Mouse (Mus musculus) liver, embryonic 12.5 days (tissue): ENCODE results near the gene Rasa3. TPM values are rescaled to one million over a fixed set of nuclear protein-coding genes. Genes with fewer than 3 reads are reported as not detected.

Source experiments
- ATAC-seq: fragments of 200-750 bp; cut with Nextera tagmentation; 2 replicates; pipeline ENCODE4 v1.8.0; 2017; ENCODE audit warnings: moderate number of reproducible peaks, mild to moderate bottlenecking, moderate library complexity
- H3K27ac ChIP-seq: fragments of 300-500 bp; sonication (generic); 2 replicates; pipeline ENCODE4 v1.5.1; 2016; ENCODE audit warnings: mild to moderate bottlenecking
- H3K27me3 ChIP-seq: fragments of 300-500 bp; sonication (generic); replicated peaks from 2 replicates; pipeline ENCODE4 v1.6.1; 2016; ENCODE audit warnings: mild to moderate bottlenecking, moderate library complexity
- H3K36me3 ChIP-seq: fragments of 300-500 bp; sonication (generic); 2 replicates; pipeline ENCODE4 v1.6.1; 2016; ENCODE audit warnings: mild to moderate bottlenecking, moderate library complexity
- H3K4me1 ChIP-seq: fragments of 300-500 bp; sonication (generic); 2 replicates; pipeline ENCODE4 v1.6.1; 2016
- H3K4me2 ChIP-seq: fragments of 300-500 bp; sonication (generic); 2 replicates; pipeline ENCODE4 v1.6.1; 2016; ENCODE audit warnings: mild to moderate bottlenecking, moderate library complexity
- H3K4me3 ChIP-seq: fragments of 300-500 bp; sonication (generic); 2 replicates; pipeline ENCODE4 v1.5.1; 2016; ENCODE audit warnings: mild to moderate bottlenecking, moderate library complexity
- H3K9ac ChIP-seq: fragments of 300-500 bp; sonication (generic); 2 replicates; pipeline ENCODE4 v1.6.1; 2016; ENCODE audit warnings: mild to moderate bottlenecking, moderate library complexity
- H3K9me3 ChIP-seq: fragments of 300-500 bp; sonication (generic); replicated peaks from 2 replicates; pipeline ENCODE4 v1.6.1; 2016; ENCODE audit warnings: mild to moderate bottlenecking, moderate library complexity
- WGBS: fragments of 180-500 bp; shearing (Covaris S2); methylation state at CpG from one replicate; pipeline ENCODE4 v1.1.7; 2016; ENCODE audit not compliant: insufficient replicate concordance; 5-methylcytosine and 5-hydroxymethylcytosine counted together
- polyA plus RNA-seq: library from polyadenylated mRNA; unstranded; fragments of >200 nt; fragmentation: Nextera tagmentation; extraction: Ambion mirVana; gene quantifications from 2 replicates; pipeline ENCODE4 v1.2.1, GENCODE M21; 2016

Rasa3 gene
- 29.2 and 30.8 TPM in 2 replicates for polyA plus RNA-seq

- H3K9ac ChIP-seq: peak within 1 kb of the TSS; percentile 80
- WGBS: under 1% methylated on average over 42 of the region's 42 CpGs
- no peaks in the 10 kb centered on the region for H3K9me3 ChIP-seq
- ATAC-seq: peak; percentile 97
- H3K36me3 ChIP-seq: no peaks in the 10 kb centered on the region
- peak within 1 kb of the TSS; percentile 76 for H3K4me3 ChIP-seq
- peak within 1 kb of the TSS; percentile 99 for H3K4me2 ChIP-seq
- peaks cover 8% of the 10 kb centered on the region; the same call in 1 of the 2 replicates for H3K27me3 ChIP-seq
- H3K27ac ChIP-seq: peak within 1 kb of the TSS; percentile 77
- H3K4me1 ChIP-seq: peaks cover 56% of the 10 kb centered on the region
These were observed at the start of gene Rasa3 for GRCm38 (mm10) chr8:13677413-13677883. Rasa3 (minus strand) TSS chr8:13677603.

- Histone ChIP-seq H3K9ac (no peak overlapping the region), H3K27ac (no peak overlapping the region), H3K4me3 (no peak overlapping the region), H3K27me3 (no peaks in the 10 kb centered on the region), H3K4me2 (no peak overlapping the region), H3K9me3 (no peaks in the 10 kb centered on the region), H3K4me1 (peaks cover 5% of the 10 kb centered on the region; the same call in 1 of the 2 replicates), H3K36me3 (no peaks in the 10 kb centered on the region)
- ATAC-seq: no peak
These were observed 48.3 kb upstream of the Rasa3 start for GRCm38 (mm10) chr8:13725722-13726121.

DNA sequence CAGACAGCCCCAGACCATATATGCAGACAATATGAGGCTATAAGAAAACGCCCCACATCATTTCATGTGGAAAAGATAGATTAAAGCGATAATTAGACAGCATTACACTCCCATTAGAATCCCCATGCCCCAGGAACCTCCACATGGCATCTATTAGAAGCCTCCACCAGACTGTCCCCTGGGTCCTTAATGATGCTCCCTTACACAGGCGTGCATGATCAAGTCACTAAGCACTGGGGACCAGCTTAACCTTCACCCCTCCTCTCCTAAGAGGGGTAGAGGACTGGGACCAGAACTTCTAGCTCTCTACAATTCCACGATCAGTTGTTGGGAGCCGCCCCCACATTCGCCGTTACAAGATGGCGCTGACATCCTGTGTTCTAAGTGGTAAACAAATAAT is 41.6 kb upstream of the Rasa3 start:
- H3K36me3 ChIP-seq: no peaks in the 10 kb centered on the region
- H3K4me1 ChIP-seq: no peaks in the 10 kb centered on the region
- WGBS: 84% methylated on average over 8 of the region's 8 CpGs
- H3K27me3 ChIP-seq: no peaks in the 10 kb centered on the region
- H3K9me3 ChIP-seq: no peaks in the 10 kb centered on the region
- no peak overlapping the region for H3K9ac ChIP-seq
- no peak overlapping the region for H3K4me2 ChIP-seq
- ATAC-seq: no peak
- no peak overlapping the region for H3K27ac ChIP-seq
- H3K4me3 ChIP-seq: no peak overlapping the region

- WGBS: 69% methylated on average over 5 of the region's 5 CpGs
- Histone ChIP-seq H3K36me3 (no peaks in the 10 kb centered on the region), H3K27ac (no peak overlapping the region), H3K4me2 (no peak overlapping the region), H3K27me3 (no peaks in the 10 kb centered on the region), H3K4me1 (no peaks in the 10 kb centered on the region), H3K9ac (no peak overlapping the region), H3K4me3 (no peak overlapping the region), H3K9me3 (no peaks in the 10 kb centered on the region)
- ATAC-seq: no peak
These were observed 31.1 kb upstream of the Rasa3 start for GRCm38 (mm10) chr8:13708514-13708913.

DNA sequence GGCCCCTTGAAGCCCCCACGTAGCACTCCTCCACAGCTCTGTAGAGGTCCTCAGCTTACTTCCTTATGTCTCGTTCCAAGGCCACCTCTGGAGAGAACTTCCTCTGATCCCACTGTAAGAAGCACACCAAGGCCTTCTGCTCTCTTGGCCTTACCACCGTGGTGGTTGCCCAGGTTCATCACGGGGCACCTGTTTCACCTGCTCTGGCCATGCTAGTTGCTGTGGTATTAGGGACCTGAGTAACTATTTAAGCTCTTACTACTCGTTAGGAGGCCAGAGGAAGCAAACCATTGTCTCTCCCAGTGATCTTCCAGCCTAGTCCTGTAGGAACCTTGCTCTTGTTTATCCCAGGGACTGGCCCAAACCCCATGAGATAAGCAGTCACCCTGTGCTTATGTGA is 29.5 kb upstream of the Rasa3 start:
- no peak overlapping the region for H3K9ac ChIP-seq

DNA sequence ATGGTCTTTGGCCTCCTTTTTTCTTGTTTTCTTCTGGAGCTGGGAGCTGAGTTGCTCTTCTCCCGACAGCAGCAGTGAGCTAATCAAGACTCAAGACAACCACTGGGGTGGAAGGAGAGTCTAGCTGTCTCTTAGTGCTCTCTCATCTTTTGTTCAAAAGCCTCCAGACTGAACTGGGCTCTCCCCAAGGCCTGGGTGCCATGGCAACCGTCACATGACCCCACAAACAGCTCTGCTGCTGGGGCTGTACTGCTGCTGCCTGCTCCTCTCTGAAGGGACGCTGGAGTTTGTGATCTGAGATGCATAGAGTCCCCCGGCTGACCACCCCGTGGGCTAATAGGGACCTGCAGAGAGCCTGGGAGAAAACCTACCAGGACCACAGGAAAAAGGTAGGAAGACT is 28.3 kb upstream of the Rasa3 start, which contains the start of gene Cfap97d2:
TSS of gene Cfap97d2 (plus strand) at position 222 of the 400 bp plus-strand sequence.
- ATAC-seq: no peak
- Histone ChIP-seq H3K27me3 (no peaks in the 10 kb centered on the region), H3K9ac (no peak within 1 kb of the TSS), H3K27ac (no peak within 1 kb of the TSS), H3K9me3 (no peaks in the 10 kb centered on the region), H3K4me3 (no peak within 1 kb of the TSS), H3K4me1 (peaks cover 13% of the 10 kb centered on the region), H3K36me3 (no peaks in the 10 kb centered on the region), H3K4me2 (no peak within 1 kb of the TSS)
- WGBS: 40% methylated on average over 5 of the region's 5 CpGs

More for the DNA sequence above, 29.5 kb upstream of the Rasa3 start:
- Histone ChIP-seq H3K4me2 (no peak overlapping the region), H3K9me3 (no peaks in the 10 kb centered on the region), H3K27ac (no peak overlapping the region), H3K4me1 (peaks cover 11% of the 10 kb centered on the region; the same call in 1 of the 2 replicates), H3K27me3 (no peaks in the 10 kb centered on the region), H3K4me3 (no peak overlapping the region), H3K36me3 (no peaks in the 10 kb centered on the region)
- WGBS: 48% methylated on average over 5 of the region's 5 CpGs
- ATAC-seq: no peak

GRCm38 (mm10) chr8:13704301-13704700 is 26.9 kb upstream of the Rasa3 start:
- Histone ChIP-seq H3K9ac (no peak overlapping the region), H3K27me3 (no peaks in the 10 kb centered on the region), H3K4me2 (no peak overlapping the region), H3K9me3 (no peaks in the 10 kb centered on the region), H3K4me3 (no peak overlapping the region), H3K36me3 (no peaks in the 10 kb centered on the region), H3K27ac (no peak overlapping the region), H3K4me1 (peaks cover 26% of the 10 kb centered on the region)
- ATAC-seq: no peak
- 70% methylated on average over 4 of the region's 4 CpGs for WGBS

GRCm38 (mm10) chr8:13703756-13704155 is 26.4 kb upstream of the Rasa3 start:
- no peak for ATAC-seq
- H3K4me3 ChIP-seq: no peak overlapping the region
- no peak overlapping the region for H3K9ac ChIP-seq
- H3K4me2 ChIP-seq: no peak overlapping the region
- no peaks in the 10 kb centered on the region for H3K9me3 ChIP-seq
- WGBS: 61% methylated on average over 6 of the region's 6 CpGs
- no peak overlapping the region for H3K27ac ChIP-seq
- H3K36me3 ChIP-seq: no peaks in the 10 kb centered on the region
- H3K27me3 ChIP-seq: no peaks in the 10 kb centered on the region
- H3K4me1 ChIP-seq: peaks cover 32% of the 10 kb centered on the region

GRCm38 (mm10) chr8:13702755-13703154 is 25.4 kb upstream of the Rasa3 start:
- no peak overlapping the region for H3K27ac ChIP-seq

GRCm38 (mm10) chr8:13699323-13699949 is 22.0 kb upstream of the Rasa3 start:
- 35% methylated on average over 5 of the region's 5 CpGs for WGBS
- H3K27ac ChIP-seq: no peak overlapping the region
- peak; percentile 51 for ATAC-seq

More at GRCm38 (mm10) chr8:13702755-13703154, 25.4 kb upstream of the Rasa3 start:
- H3K9ac ChIP-seq: no peak overlapping the region
- no peaks in the 10 kb centered on the region for H3K9me3 ChIP-seq
- WGBS: 18% methylated on average over 4 of the region's 4 CpGs
- no peak for ATAC-seq
- no peak overlapping the region for H3K4me2 ChIP-seq
- H3K4me3 ChIP-seq: no peak overlapping the region
- H3K36me3 ChIP-seq: no peaks in the 10 kb centered on the region
- H3K27me3 ChIP-seq: no peaks in the 10 kb centered on the region
- peaks cover 36% of the 10 kb centered on the region for H3K4me1 ChIP-seq

DNA sequence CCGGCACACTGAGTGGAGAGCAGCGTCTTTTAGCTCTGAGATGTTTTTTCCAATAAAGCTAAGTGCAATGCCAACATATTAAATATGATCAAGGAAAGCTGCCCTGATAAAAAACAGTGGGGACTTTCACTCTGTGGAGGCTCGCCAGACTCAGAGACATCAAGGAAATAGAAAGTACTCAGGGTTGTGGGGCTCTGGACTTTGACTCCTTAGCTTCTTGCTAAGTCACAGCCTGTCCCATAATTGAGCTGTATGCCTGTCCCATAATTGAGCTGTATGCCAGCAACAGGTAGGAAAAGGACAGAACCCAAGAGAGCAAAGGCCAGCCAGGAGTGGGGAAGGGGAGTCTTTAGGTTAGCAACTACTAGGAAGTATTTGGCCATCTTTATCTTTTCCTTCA is 20.9 kb upstream of the Rasa3 start:
- Histone ChIP-seq H3K27ac (no peak overlapping the region), H3K9ac (no peak overlapping the region), H3K36me3 (no peaks in the 10 kb centered on the region), H3K9me3 (no peaks in the 10 kb centered on the region), H3K4me2 (no peak overlapping the region), H3K4me3 (no peak overlapping the region), H3K4me1 (peaks cover 36% of the 10 kb centered on the region), H3K27me3 (no peaks in the 10 kb centered on the region)
- no peak for ATAC-seq
- WGBS: 67% methylated on average over 3 of the region's 3 CpGs

More at GRCm38 (mm10) chr8:13699323-13699949, 22.0 kb upstream of the Rasa3 start:
- Histone ChIP-seq H3K9me3 (no peaks in the 10 kb centered on the region), H3K27me3 (no peaks in the 10 kb centered on the region), H3K9ac (no peak overlapping the region), H3K4me3 (no peak overlapping the region), H3K36me3 (no peaks in the 10 kb centered on the region), H3K4me2 (no peak overlapping the region), H3K4me1 (peaks cover 36% of the 10 kb centered on the region)

- Histone ChIP-seq H3K27me3 (no peaks in the 10 kb centered on the region), H3K27ac (no peak overlapping the region), H3K4me2 (no peak overlapping the region), H3K9ac (no peak overlapping the region), H3K9me3 (no peaks in the 10 kb centered on the region), H3K4me3 (no peak overlapping the region), H3K36me3 (no peaks in the 10 kb centered on the region), H3K4me1 (peaks cover 32% of the 10 kb centered on the region)
- no peak for ATAC-seq
- 45% methylated on average over 8 of the region's 8 CpGs for WGBS
These were observed 20.3 kb upstream of the Rasa3 start for GRCm38 (mm10) chr8:13697681-13698080.
